Mouse (Mus musculus) embryonic facial prominence, embryonic 13.5 days (tissue): ENCODE measurements at regions not wholly inside any gene's neighbourhood (a gene's known extent, or its start where the extent isn't known, plus 50 kb on each side); places are given as distances from the start of the nearest gene placed in this dataset.

Experiments used
- ATAC-seq: fragments of 200-750 bp; cut with Nextera tagmentation; 2 replicates; pipeline ENCODE4 v1.8.0; 2017; ENCODE audit warnings: low read depth; ENCODE audit not compliant: insufficient number of reproducible peaks, insufficient read depth, low FRiP score, low TSS enrichment
- H3K27ac ChIP-seq: fragments of 300-500 bp; sonication (generic); 2 replicates; pipeline ENCODE4 v1.5.1; 2015; ENCODE audit warnings: moderate library complexity, mild to moderate bottlenecking, inconsistent platforms
- H3K27me3 ChIP-seq: fragments of 300-500 bp; sonication (generic); 2 replicates; pipeline ENCODE4 v1.6.1; 2015; ENCODE audit warnings: mild to moderate bottlenecking, inconsistent platforms
- H3K36me3 ChIP-seq: fragments of 300-500 bp; sonication (generic); 2 replicates; pipeline ENCODE4 v1.6.1; 2015; ENCODE audit warnings: mild to moderate bottlenecking, inconsistent platforms
- H3K4me1 ChIP-seq: fragments of 300-500 bp; sonication (generic); 2 replicates; pipeline ENCODE4 v1.6.1; 2015; ENCODE audit warnings: inconsistent platforms
- H3K4me2 ChIP-seq: fragments of 300-500 bp; sonication (generic); 2 replicates; pipeline ENCODE4 v1.6.1; 2015; ENCODE audit warnings: moderate library complexity, mild to moderate bottlenecking, inconsistent platforms
- H3K4me3 ChIP-seq: fragments of 300-500 bp; sonication (generic); 2 replicates; pipeline ENCODE4 v1.5.1; 2015; ENCODE audit warnings: mild to moderate bottlenecking, inconsistent platforms
- H3K9ac ChIP-seq: fragments of 300-500 bp; sonication (generic); 2 replicates; pipeline ENCODE4 v1.6.1; 2015; ENCODE audit warnings: mild to moderate bottlenecking, inconsistent platforms
- H3K9me3 ChIP-seq: fragments of 300-500 bp; sonication (generic); 2 replicates; pipeline ENCODE4 v1.6.1; 2016; ENCODE audit warnings: inconsistent platforms
- WGBS: fragments of 180-500 bp; shearing (Covaris S2); methylation state at CpG from one replicate; pipeline ENCODE4 v1.1.7; 2015; ENCODE audit warnings: mixed read lengths; 5-methylcytosine and 5-hydroxymethylcytosine counted together

DNA sequence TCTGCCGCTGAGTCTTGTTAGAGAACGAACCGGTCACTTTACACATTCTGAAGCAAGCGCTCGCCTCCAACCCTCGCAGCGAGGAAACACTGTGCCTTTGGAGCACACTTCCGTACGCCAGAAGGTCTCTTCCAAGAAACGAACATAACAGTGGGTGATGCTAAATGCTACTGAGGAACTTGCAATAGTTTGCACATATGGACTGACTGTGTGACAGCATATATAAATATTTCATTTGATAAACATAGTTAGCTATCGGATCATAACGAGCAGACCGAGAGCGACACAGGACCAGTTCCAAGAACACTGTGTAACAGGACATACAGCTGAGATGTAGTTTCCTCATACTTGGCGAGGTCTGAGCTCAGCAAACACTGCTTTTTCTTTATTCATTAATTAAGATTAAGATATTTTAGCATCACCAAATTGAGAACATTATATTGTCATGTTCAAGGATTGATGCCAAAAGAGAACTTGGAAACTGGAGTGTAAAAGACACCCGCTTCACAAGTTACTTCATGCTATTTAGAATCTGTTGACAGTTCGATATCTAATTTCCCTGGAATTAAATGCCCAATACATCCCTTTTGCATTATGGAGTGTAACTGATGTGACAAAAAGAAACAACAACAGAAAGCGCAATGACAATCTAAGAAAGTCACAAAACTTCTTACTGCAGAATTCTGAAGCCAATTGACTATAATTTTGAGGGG lies 314.3 kb upstream of the Nrip1 start:
- Histone ChIP-seq H3K36me3 (no peaks in the 10 kb centered on the region), H3K9ac (no peak overlapping the region), H3K4me3 (no peak overlapping the region), H3K27me3 (no peaks in the 10 kb centered on the region), H3K9me3 (no peaks in the 10 kb centered on the region), H3K4me1 (peaks cover 10% of the 10 kb centered on the region; the same call in 1 of the 2 replicates), H3K27ac (no peak overlapping the region), H3K4me2 (no peak overlapping the region)
- 93% methylated on average over 18 of the region's 18 CpGs for WGBS
- ATAC-seq = no peak

DNA sequence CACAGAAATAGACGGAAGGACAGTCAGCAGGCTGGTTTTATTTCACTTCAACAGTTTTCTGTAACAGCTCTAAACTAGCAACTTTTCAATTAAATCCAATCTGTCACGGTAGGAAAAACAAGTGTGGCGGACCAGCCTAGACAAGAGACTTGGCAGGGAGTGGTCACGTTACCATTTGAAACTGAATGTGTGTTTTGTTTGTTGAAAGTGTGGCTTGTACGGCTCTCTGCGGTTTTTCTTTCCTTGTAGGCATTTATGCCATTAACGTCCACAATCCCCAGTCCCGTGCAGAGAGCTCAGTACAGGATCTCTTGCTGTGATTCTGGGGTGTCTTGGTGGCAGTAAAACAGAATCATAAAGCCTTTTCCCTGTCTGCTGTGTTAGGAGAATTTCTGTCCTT lies 311.9 kb upstream of the Nrip1 start:
- peak overlapping the region; percentile 32 for H3K4me2 ChIP-seq
- H3K4me1 ChIP-seq = peaks cover 18% of the 10 kb centered on the region; the same call in 1 of the 2 replicates
- H3K36me3 ChIP-seq = no peaks in the 10 kb centered on the region
- no peak overlapping the region for H3K9ac ChIP-seq
- H3K9me3 ChIP-seq = no peaks in the 10 kb centered on the region
- no peaks in the 10 kb centered on the region for H3K27me3 ChIP-seq
- 0 out of 2 replicates have a peak, but pooled peaks have one; percentile 48 for ATAC-seq
- no peak overlapping the region for H3K4me3 ChIP-seq
- WGBS = 17% methylated on average over 8 of the region's 8 CpGs
- no peak overlapping the region for H3K27ac ChIP-seq

DNA sequence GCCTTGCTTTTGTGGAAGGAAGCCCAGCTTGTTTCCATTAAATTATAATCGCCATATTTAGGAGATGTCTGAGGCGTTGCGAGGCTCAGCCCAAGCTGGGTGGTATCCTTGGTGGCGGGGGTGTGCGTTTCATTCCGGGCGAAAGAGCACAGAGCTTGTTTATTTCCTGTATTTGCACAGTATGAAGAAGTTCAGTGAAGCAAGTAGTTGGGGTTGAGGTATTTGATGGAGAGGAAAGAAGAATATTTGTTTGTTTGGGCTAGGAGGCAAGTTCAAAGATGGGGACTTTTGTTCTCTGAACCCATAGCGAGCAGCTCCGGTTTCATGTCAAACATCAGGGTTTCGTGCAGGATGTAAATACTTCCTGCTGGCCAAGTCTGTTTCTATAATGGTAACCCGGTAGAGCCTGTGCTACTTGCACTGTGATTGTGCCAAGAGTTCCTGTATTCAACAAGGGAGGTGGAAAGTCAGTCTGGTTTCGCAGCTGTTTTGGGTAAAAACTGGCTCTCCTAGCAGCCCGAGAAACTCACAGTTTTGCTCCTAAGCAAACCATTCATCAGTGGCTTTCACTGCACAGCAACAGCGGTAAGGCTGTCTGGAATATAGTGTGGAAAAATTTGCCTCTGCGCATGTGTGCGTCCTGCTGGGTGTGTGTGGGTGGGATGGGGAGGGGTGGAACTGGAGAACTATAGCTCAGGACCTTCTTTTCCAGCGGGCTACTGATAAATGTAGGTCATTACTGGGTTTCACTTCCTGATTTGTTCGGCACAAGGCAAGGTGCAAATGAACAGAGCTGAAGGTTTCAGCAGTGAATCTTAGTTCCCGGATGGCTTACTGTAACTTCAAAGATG lies 306.7 kb upstream of the Nrip1 start:
- no peaks in the 10 kb centered on the region for H3K36me3 ChIP-seq
- peaks cover 7% of the 10 kb centered on the region; the same call in 1 of the 2 replicates for H3K9me3 ChIP-seq
- peaks cover 22% of the 10 kb centered on the region for H3K4me1 ChIP-seq
- peak; percentile 85 for ATAC-seq
- H3K4me2 ChIP-seq = peak overlapping the region; percentile 64
- H3K4me3 ChIP-seq = peak overlapping the region; percentile 42
- H3K9ac ChIP-seq = peak overlapping the region; percentile 49
- no peaks in the 10 kb centered on the region for H3K27me3 ChIP-seq
- peak overlapping the region; percentile 90 for H3K27ac ChIP-seq
- 15% methylated on average over 19 of the region's 19 CpGs for WGBS

DNA sequence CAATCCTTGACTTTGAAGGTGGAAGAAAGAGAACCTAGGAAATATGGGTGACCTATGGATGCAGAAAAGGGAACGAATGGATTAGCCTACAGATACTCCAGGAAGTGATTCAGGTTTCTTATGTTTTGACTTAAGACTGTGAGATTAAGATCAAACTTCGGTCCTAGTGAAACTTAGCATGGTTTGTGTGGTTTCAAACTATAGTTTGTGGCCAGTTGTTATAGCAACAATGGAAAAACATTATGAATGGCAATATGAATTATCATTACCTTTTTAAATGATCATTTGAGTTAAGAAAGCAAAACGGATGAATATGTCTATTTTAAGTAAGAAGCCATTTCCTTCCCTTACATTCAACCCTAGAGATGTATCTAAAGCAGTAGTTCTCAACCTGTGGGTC lies 305.3 kb upstream of the Nrip1 start:
- H3K27me3 ChIP-seq = no peaks in the 10 kb centered on the region
- H3K9me3 ChIP-seq = peaks cover 7% of the 10 kb centered on the region; the same call in 1 of the 2 replicates
- ATAC-seq = no peak
- no peak overlapping the region for H3K27ac ChIP-seq
- 0 out of 2 replicates have a peak overlapping the region, but pooled peaks have one; percentile 64 for H3K4me2 ChIP-seq
- no peak overlapping the region for H3K4me3 ChIP-seq
- H3K36me3 ChIP-seq = no peaks in the 10 kb centered on the region
- peaks cover 18% of the 10 kb centered on the region for H3K4me1 ChIP-seq
- no peak overlapping the region for H3K9ac ChIP-seq
- 61% methylated on average over 3 of the region's 3 CpGs for WGBS

DNA sequence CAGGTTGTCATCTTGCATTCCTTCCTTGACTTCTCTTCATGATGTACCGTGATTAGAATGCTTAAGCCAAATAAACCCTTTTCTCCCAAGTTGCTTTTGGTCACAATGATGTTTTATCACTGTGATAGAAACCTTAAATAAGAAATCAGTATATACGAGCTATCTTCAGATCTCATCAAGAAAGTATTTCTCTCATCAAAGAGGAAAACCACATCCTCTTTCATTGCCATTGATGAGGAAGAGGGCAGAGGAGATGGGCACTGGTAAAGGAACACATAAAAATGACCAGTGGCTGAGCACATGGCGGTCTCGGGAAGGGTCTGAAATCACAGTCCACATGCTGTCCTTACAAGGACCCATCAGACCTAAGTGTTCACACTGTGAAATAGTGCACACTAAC lies 296.2 kb upstream of the Nrip1 start:
- H3K27me3 ChIP-seq = no peaks in the 10 kb centered on the region
- no peak for ATAC-seq
- 91% methylated on average over 4 of the region's 4 CpGs for WGBS
- H3K27ac ChIP-seq = no peak overlapping the region
- H3K4me1 ChIP-seq = no peaks in the 10 kb centered on the region
- H3K4me2 ChIP-seq = no peak overlapping the region
- H3K9me3 ChIP-seq = no peaks in the 10 kb centered on the region
- H3K36me3 ChIP-seq = no peaks in the 10 kb centered on the region
- no peak overlapping the region for H3K4me3 ChIP-seq
- no peak overlapping the region for H3K9ac ChIP-seq

DNA sequence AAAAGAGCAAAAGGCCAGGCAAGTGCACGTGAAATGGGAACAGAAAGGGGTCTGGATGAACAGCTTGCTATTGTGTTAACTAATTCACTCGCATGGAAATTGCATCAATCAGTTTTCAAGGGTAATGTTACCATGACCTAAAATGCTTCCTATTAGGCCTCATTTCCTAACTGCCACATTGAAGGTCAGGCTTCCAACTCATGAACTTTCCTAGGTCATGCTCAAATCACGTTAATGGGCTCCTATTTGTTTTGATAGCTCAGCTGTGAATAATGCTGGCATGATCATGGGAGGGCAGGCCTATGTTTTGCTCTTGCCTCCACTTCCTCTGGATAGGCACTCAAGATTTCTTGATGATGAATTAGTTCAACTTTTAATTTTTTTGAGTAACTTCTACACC lies 293.4 kb upstream of the Nrip1 start:
- H3K4me1 ChIP-seq = no peaks in the 10 kb centered on the region
- H3K27me3 ChIP-seq = no peaks in the 10 kb centered on the region
- H3K9me3 ChIP-seq = 0 out of 2 replicates have a peak, but pooled peaks cover 3% of the 10 kb centered on the region
- no peaks in the 10 kb centered on the region for H3K36me3 ChIP-seq
- no peak overlapping the region for H3K9ac ChIP-seq
- H3K27ac ChIP-seq = no peak overlapping the region
- no peak overlapping the region for H3K4me2 ChIP-seq
- no peak overlapping the region for H3K4me3 ChIP-seq
- WGBS = 18% methylated on average over 3 of the region's 3 CpGs
- no peak for ATAC-seq

DNA sequence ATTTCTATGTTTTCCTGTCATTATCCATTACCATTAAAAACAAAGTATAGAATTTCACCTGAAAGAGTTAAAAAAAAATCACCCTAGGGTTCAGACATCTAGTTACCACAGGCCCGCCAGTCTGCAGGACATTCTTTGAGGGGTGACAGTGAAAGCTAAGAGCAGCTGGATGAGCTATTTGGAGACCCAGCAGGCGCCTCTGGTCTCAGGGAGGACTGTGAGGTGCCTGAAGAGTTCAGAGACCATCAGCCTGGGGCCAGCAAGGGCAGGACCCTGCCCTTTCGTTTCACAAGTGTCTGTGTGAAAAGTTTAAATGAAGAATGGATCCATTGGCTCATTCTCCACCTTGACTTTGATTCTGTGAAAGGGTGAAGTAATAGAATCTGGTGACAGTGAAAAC lies 281.5 kb upstream of the Nrip1 start:
- Histone ChIP-seq H3K9ac (no peak overlapping the region), H3K36me3 (no peaks in the 10 kb centered on the region), H3K4me3 (no peak overlapping the region), H3K27ac (no peak overlapping the region), H3K9me3 (no peaks in the 10 kb centered on the region), H3K4me2 (no peak overlapping the region), H3K27me3 (no peaks in the 10 kb centered on the region), H3K4me1 (0 out of 2 replicates have a peak, but pooled peaks cover 4% of the 10 kb centered on the region)
- ATAC-seq = no peak
- WGBS = 18% methylated on average over 3 of the region's 3 CpGs

DNA sequence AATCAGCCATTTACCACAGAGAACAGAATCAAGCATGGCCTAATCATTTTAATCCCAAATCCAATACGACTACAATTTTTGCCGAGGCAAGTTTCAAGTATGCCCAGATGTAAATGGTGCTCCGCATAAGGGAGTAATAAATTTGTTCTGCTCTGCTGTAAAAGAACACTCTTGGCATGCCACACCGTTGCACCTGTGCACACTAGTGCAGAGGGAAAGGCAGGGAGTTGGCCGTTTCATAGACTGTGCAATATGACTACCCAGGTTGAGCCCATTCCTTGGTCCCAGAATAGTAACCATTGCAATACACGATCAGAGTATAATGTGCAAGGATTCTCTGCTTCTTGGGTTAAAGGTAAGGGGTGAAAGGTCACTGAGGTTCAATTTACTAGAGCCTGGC lies 270.7 kb upstream of the Nrip1 start:
- no peaks in the 10 kb centered on the region for H3K27me3 ChIP-seq
- H3K36me3 ChIP-seq = no peaks in the 10 kb centered on the region
- no peak overlapping the region for H3K9ac ChIP-seq
- H3K4me1 ChIP-seq = no peaks in the 10 kb centered on the region
- H3K9me3 ChIP-seq = 0 out of 2 replicates have a peak, but pooled peaks cover 2% of the 10 kb centered on the region
- WGBS = 58% methylated on average over 6 of the region's 6 CpGs
- H3K27ac ChIP-seq = no peak overlapping the region
- no peak for ATAC-seq
- no peak overlapping the region for H3K4me3 ChIP-seq
- no peak overlapping the region for H3K4me2 ChIP-seq

DNA sequence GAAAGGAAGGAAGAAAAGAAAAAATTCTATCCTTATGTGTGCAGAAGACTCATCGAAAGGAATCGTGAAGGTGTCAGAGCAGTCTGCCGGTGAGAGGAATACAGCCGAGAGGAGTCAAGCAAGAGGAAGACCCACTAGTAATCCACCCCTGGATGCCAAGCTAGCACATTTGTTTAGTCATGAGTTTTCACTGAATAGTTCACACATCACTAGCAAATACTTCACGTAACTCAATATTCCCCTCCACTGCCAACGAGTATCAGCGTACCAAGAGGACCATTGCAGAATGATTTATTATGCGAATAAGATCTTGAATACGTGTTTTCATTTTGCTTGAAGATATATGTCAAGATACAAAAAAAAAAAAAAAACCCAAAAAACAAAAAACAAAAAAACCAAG lies 270.2 kb upstream of the Nrip1 start:
- WGBS = 84% methylated on average over 9 of the region's 9 CpGs
- no peak overlapping the region for H3K4me2 ChIP-seq
- H3K9ac ChIP-seq = no peak overlapping the region
- no peak overlapping the region for H3K27ac ChIP-seq
- H3K4me1 ChIP-seq = no peaks in the 10 kb centered on the region
- H3K4me3 ChIP-seq = no peak overlapping the region
- no peaks in the 10 kb centered on the region for H3K27me3 ChIP-seq
- H3K9me3 ChIP-seq = 0 out of 2 replicates have a peak, but pooled peaks cover 2% of the 10 kb centered on the region
- H3K36me3 ChIP-seq = no peaks in the 10 kb centered on the region
- ATAC-seq = no peak

DNA sequence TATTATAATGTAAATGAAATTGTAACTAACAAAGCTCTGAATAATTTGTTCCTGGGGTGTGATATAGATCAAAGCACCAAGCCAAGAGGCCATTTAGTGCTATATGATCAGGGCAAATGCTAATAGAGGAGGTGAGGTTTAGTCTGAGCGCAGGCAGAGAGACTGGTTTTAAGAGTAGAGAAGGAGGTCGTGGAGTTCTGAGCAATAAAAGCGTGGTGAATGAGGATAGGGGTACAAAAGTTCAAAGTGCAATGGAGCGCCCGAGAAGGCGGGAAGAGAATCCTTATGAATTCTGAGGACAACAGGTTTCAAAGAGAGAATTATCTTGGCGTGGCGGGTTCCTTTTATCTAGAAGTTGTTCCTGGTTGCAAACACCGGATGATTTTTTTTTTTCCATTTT lies 261.5 kb upstream of the Nrip1 start:
- Histone ChIP-seq H3K9ac (no peak overlapping the region), H3K4me3 (no peak overlapping the region), H3K9me3 (no peaks in the 10 kb centered on the region), H3K27ac (no peak overlapping the region), H3K4me2 (no peak overlapping the region), H3K4me1 (no peaks in the 10 kb centered on the region), H3K27me3 (no peaks in the 10 kb centered on the region), H3K36me3 (no peaks in the 10 kb centered on the region)
- 88% methylated on average over 9 of the region's 9 CpGs for WGBS
- ATAC-seq = no peak

DNA sequence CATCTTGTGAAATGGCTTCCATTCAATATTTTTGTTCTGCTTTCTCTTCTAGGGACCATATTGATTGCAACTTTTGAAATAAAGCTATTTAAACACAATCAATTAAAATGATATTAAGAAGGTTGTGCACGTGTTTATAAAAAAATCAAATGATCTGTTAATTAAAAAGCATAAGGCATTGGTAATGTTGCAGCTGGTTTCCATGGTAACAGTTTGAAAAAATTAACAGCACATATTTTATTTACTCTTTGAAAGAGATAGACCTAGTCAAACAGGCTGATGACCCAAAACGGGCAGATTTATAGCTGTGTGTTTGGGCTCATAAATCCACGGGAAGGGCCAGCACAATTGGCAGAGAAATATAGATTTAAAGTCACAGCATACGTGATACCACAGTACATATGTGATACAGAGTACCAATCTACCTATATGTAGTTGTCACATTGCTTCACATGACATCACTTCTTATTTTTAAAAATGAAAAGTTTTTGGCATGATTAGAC lies 260.6 kb upstream of the Nrip1 start:
- no peak overlapping the region for H3K9ac ChIP-seq
- H3K27ac ChIP-seq = no peak overlapping the region
- H3K27me3 ChIP-seq = no peaks in the 10 kb centered on the region
- no peaks in the 10 kb centered on the region for H3K4me1 ChIP-seq
- H3K9me3 ChIP-seq = no peaks in the 10 kb centered on the region
- H3K4me2 ChIP-seq = no peak overlapping the region
- 88% methylated on average over 4 of the region's 4 CpGs for WGBS
- H3K36me3 ChIP-seq = no peaks in the 10 kb centered on the region
- no peak for ATAC-seq
- no peak overlapping the region for H3K4me3 ChIP-seq
